Mouse (Mus musculus): ENCODE results near the gene Tcl1b4. TPM values are rescaled to one million over a fixed set of nuclear protein-coding genes. Genes with fewer than 3 reads are reported as not detected.

Tcl1b4 gene
- polyA plus RNA-seq, 1 experiment from 2014 or later, result not detected

GRCm38 (mm10) chr12:105207071-105207470 is 5.3 kb downstream of the Tcl1b4 start:
- H3K9me3 ChIP-seq (ENCODE audit: control insufficient read depth, low read length), result no peaks in the 10 kb centered on the region
- H3K27me3 ChIP-seq (ENCODE audit: control insufficient read depth, insufficient read depth, low read length), result no peaks in the 10 kb centered on the region
- no peak overlapping the region for H3K27ac ChIP-seq (replicated peaks)
- 73% methylated on average over 1 of the region's 1 CpGs for WGBS
- H3K9ac ChIP-seq (ENCODE audit: low read length), result no peak overlapping the region
- H3K4me2 ChIP-seq (replicated peaks; ENCODE audit: low read depth), result no peak overlapping the region
- no peaks in the 10 kb centered on the region for H3K36me3 ChIP-seq (ENCODE audit: control insufficient read depth, insufficient read depth, low read length)
- DNase-seq (ENCODE audit: low spot score) (no peak), ATAC-seq (ENCODE audit: low FRiP score, low TSS enrichment) (no peak)
- H3K4me1 ChIP-seq (replicated peaks; ENCODE audit: control insufficient read depth, insufficient read depth), result no peaks in the 10 kb centered on the region
- TF ChIP-seq EP300 (optimal IDR thresholded peaks at IDR 0.05) (no peak), CTCF (IDR thresholded peaks at IDR 0.05; ENCODE audit: low read depth) (no peak)
- no peak overlapping the region for H3K4me3 ChIP-seq (ENCODE audit: low read depth, low read length)

GRCm38 (mm10) chr12:105208441-105208840 is 6.7 kb downstream of the Tcl1b4 start:
- Histone ChIP-seq H3K4me3 (ENCODE audit: low read depth, low read length) (no peak overlapping the region), H3K9ac (ENCODE audit: low read length) (no peak overlapping the region), H3K27me3 (ENCODE audit: control insufficient read depth, insufficient read depth, low read length) (no peaks in the 10 kb centered on the region), H3K9me3 (ENCODE audit: control insufficient read depth, low read length) (no peaks in the 10 kb centered on the region), H3K36me3 (ENCODE audit: control insufficient read depth, insufficient read depth, low read length) (no peaks in the 10 kb centered on the region), H3K4me1 (replicated peaks; ENCODE audit: control insufficient read depth, insufficient read depth) (no peaks in the 10 kb centered on the region), H3K4me2 (replicated peaks; ENCODE audit: low read depth) (no peak overlapping the region), H3K27ac (replicated peaks) (no peak overlapping the region)
- 94% methylated on average over 1 of the region's 1 CpGs for WGBS
- no peak for TF ChIP-seq CTCF (IDR thresholded peaks at IDR 0.05; ENCODE audit: low read depth)
- DNase-seq (ENCODE audit: low spot score) (no peak), ATAC-seq (ENCODE audit: low FRiP score, low TSS enrichment) (no peak)

DNA sequence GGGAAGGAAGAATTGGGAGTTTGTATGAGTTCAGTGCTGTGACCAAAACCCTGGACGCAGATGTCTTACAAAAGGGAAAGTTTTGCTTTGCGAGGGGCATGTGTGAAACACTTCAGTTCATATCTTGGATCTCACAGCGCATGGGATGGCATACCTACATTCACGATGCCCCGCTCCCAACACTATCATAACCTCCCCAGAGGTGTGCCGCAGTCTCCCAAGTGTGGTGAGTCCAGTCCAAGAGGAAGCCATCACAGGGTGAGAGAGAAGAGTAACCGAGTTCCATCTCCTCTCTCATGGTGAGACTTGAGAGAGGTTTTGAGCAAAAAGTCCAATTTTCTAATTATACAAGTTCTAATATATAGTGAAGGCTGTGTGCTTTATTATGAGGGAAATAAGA is 7.5 kb downstream of the Tcl1b4 start:
- no peak overlapping the region for H3K27ac ChIP-seq (replicated peaks)
- H3K9me3 ChIP-seq (ENCODE audit: control insufficient read depth, low read length), result no peaks in the 10 kb centered on the region
- H3K4me3 ChIP-seq (ENCODE audit: low read depth, low read length), result no peak overlapping the region
- H3K27me3 ChIP-seq (ENCODE audit: control insufficient read depth, insufficient read depth, low read length), result no peaks in the 10 kb centered on the region
- ATAC-seq (ENCODE audit: low FRiP score, low TSS enrichment) (no peak), DNase-seq (ENCODE audit: low spot score) (no peak)
- no peak overlapping the region for H3K9ac ChIP-seq (ENCODE audit: low read length)
- no peak for TF ChIP-seq CTCF (IDR thresholded peaks at IDR 0.05; ENCODE audit: low read depth)
- TF ChIP-seq EP300 (optimal IDR thresholded peaks at IDR 0.05), result no peak
- WGBS, result 94% methylated on average over 7 of the region's 7 CpGs
- H3K36me3 ChIP-seq (ENCODE audit: control insufficient read depth, insufficient read depth, low read length), result no peaks in the 10 kb centered on the region
- no peak overlapping the region for H3K4me2 ChIP-seq (replicated peaks; ENCODE audit: low read depth)
- H3K4me1 ChIP-seq (replicated peaks; ENCODE audit: control insufficient read depth, insufficient read depth), result no peaks in the 10 kb centered on the region

DNA sequence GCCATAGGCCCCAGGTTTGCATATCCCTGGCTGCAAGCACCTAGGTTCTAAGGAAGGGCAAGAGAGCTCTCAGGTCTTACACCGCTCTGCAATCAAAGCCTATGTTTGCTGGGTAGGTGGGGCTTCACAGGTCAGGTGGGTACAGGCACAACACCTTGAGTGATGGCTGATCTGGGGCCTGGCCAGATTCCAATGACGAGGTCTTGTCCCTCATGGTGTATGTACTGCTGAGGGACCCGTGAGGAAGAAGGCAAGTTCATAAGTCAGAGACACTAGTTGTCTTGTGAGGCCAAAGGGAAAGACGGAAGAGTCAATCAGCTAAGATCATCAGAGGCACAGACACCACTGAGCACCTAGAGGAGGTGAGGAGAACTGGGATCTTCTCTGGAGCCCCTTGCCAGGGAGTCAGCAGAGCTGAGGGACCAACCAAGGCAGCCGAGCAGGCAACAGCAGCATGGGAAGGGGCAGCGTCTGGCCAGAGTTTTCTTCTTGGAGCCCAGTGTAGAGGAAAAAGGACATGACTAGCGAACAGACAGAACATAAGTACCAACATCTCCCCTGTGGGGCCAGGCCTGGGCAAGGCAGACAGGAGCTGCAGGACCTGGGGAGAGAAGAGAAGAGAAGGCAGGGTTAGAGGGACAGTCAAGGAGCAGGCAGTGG is 15.5 kb downstream of the Tcl1b4 start:
- H3K9ac ChIP-seq (ENCODE audit: low read length), result no peak overlapping the region
- no peak overlapping the region for H3K4me2 ChIP-seq (replicated peaks; ENCODE audit: low read depth)
- H3K36me3 ChIP-seq (ENCODE audit: control insufficient read depth, insufficient read depth, low read length), result no peaks in the 10 kb centered on the region
- TF ChIP-seq EP300 (optimal IDR thresholded peaks at IDR 0.05) (no peak), CTCF (IDR thresholded peaks at IDR 0.05; ENCODE audit: low read depth) (no peak)
- 75% methylated on average over 7 of the region's 7 CpGs for WGBS
- no peaks in the 10 kb centered on the region for H3K27me3 ChIP-seq (ENCODE audit: control insufficient read depth, insufficient read depth, low read length)
- H3K4me3 ChIP-seq (ENCODE audit: low read depth, low read length), result no peak overlapping the region
- H3K9me3 ChIP-seq (ENCODE audit: control insufficient read depth, low read length), result no peaks in the 10 kb centered on the region
- H3K27ac ChIP-seq (replicated peaks), result no peak overlapping the region
- no peaks in the 10 kb centered on the region for H3K4me1 ChIP-seq (replicated peaks; ENCODE audit: control insufficient read depth, insufficient read depth)
- no peak for DNase-seq (ENCODE audit: low spot score)
- ATAC-seq (ENCODE audit: low FRiP score, low TSS enrichment), result no peak

DNA sequence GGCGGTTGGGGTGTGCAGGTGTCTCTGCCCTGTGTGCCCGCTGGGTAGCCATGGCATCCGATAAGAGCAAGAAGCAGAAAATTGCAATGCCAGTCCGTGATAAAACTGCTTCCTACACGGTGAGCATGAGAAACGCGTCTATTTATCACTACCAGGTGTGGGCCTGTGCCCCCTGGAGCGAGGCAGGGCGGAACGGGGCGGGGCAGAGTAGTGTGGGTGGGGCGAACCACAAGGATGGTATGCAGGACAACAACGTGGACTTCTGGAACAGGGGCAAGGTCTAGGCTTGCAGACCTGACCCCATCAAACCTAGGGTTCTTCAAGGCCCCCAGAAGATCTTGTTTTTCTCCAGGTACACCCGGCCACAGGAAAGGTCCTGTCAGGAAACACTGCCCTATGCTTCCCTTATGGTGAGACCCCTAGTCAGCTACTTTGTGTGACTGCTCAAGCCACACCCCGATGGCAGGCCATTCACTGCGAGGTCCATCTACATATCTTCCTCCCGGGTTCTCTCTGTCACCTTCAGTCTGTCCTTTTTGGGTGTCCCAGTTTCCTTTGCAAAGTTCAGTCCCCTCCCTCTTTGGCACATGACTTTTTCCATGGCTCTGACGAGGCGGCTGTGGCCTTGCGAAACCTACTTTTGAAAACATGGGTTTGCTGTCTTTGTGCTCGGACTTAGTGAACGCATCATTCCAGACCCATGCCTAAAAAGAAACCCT is 21.0 kb downstream of the Tcl1b4 start, which contains the start of gene Tcl1:
Tcl1 (minus strand) TSS at position 193 of the 719 bp plus-strand sequence.
- no peaks in the 10 kb centered on the region for H3K4me1 ChIP-seq (replicated peaks; ENCODE audit: control insufficient read depth, insufficient read depth)
- no peak for ATAC-seq (ENCODE audit: low FRiP score, low TSS enrichment)
- TF ChIP-seq CTCF (IDR thresholded peaks at IDR 0.05; ENCODE audit: low read depth) (no peak), EP300 (optimal IDR thresholded peaks at IDR 0.05) (no peak)

More for the DNA sequence above, 21.0 kb downstream of the Tcl1b4 start, which contains the start of gene Tcl1:
- Histone ChIP-seq H3K4me2 (replicated peaks; ENCODE audit: low read depth) (no peak within 1 kb of the TSS), H3K27ac (replicated peaks) (no peak within 1 kb of the TSS), H3K9me3 (ENCODE audit: control insufficient read depth, low read length) (no peaks in the 10 kb centered on the region), H3K9ac (ENCODE audit: low read length) (no peak within 1 kb of the TSS), H3K27me3 (ENCODE audit: control insufficient read depth, insufficient read depth, low read length) (no peaks in the 10 kb centered on the region), H3K36me3 (ENCODE audit: control insufficient read depth, insufficient read depth, low read length) (no peaks in the 10 kb centered on the region), H3K4me3 (ENCODE audit: low read depth, low read length) (no peak within 1 kb of the TSS)
- 86% methylated on average over 22 of the region's 22 CpGs for WGBS
- DNase-seq (ENCODE audit: low spot score), result no peak
